Mouse (Mus musculus) forebrain, embryonic 11.5 days (tissue): ENCODE data around the gene Rpl39. TPM values are rescaled to one million over a fixed set of nuclear protein-coding genes. Genes with fewer than 3 reads are reported as not detected.

Experiments used
- ATAC-seq: fragments of 200-750 bp; cut with Nextera tagmentation; replicated peaks from 2 replicates; pipeline ENCODE4 v1.8.0; 2017; ENCODE audit warnings: moderate TSS enrichment; ENCODE audit not compliant: low FRiP score
- DNase-seq: peaks from one replicate; pipeline ENCODE4 v3.0.0-alpha.2; 2017; ENCODE audit warnings: low spot score
- H3K27ac ChIP-seq: fragments of 300-500 bp; sonication (generic); 2 replicates; pipeline ENCODE4 v1.5.1; 2014; ENCODE audit warnings: low read depth, low read length
- H3K27me3 ChIP-seq: fragments of 300-500 bp; sonication (generic); 2 replicates; pipeline ENCODE4 v1.6.1; 2014; ENCODE audit warnings: mild to moderate bottlenecking, low read length, mixed read lengths; ENCODE audit not compliant: control insufficient read depth, insufficient read depth
- H3K36me3 ChIP-seq: fragments of 300-500 bp; sonication (generic); 2 replicates; pipeline ENCODE4 v1.6.1; 2014; ENCODE audit warnings: mild to moderate bottlenecking, low read length, moderate library complexity, mixed read lengths; ENCODE audit not compliant: control insufficient read depth, insufficient read depth
- H3K4me1 ChIP-seq: fragments of 300-500 bp; sonication (generic); replicated peaks from 2 replicates; pipeline ENCODE4 v1.6.1; 2014; ENCODE audit warnings: low read length, mixed read lengths; ENCODE audit not compliant: control insufficient read depth, insufficient read depth
- H3K4me2 ChIP-seq: fragments of 300-500 bp; sonication (generic); 2 replicates; pipeline ENCODE4 v1.6.1; 2014; ENCODE audit warnings: low read depth, mild to moderate bottlenecking, low read length, moderate library complexity, mixed read lengths; ENCODE audit not compliant: severe bottlenecking
- H3K4me3 ChIP-seq: fragments of 300-500 bp; sonication (generic); 2 replicates; pipeline ENCODE4 v1.5.1; 2014; ENCODE audit warnings: low read depth, low read length
- H3K9ac ChIP-seq: fragments of 300-500 bp; sonication (generic); 2 replicates; pipeline ENCODE4 v1.6.1; 2014; ENCODE audit warnings: low read length
- H3K9me3 ChIP-seq: fragments of 300-500 bp; sonication (generic); 2 replicates; pipeline ENCODE4 v1.6.1; 2016; ENCODE audit warnings: low read length, mixed read lengths; ENCODE audit not compliant: control insufficient read depth
- WGBS: fragments of 180-500 bp; shearing (Covaris S2); extraction: QIAGEN DNeasy Blood & Tissue Kit; methylation state at CpG from one replicate; pipeline ENCODE4 v1.1.7; 2014; 5-methylcytosine and 5-hydroxymethylcytosine counted together
- polyA plus RNA-seq: library from polyadenylated mRNA; unstranded; fragments of >200 nt; fragmentation: Nextera tagmentation; extraction: Ambion mirVana; gene quantifications from 2 replicates; pipeline ENCODE4 v1.2.1, GENCODE M21; 2014

Gene Rpl39
- polyA plus RNA-seq, 1 experiment from 2014 or later, result 448 TPM

GRCm38 (mm10) chrX:37048066-37048889, 36.9 kb downstream of the Rpl39 start, which contains the start of gene Sowahd:
Gene Sowahd, plus strand, starts transcription at chrX:37048845.
- no peak within 1 kb of the TSS for H3K9ac ChIP-seq
- H3K4me2 ChIP-seq, result peak within 1 kb of the TSS; percentile 54
- WGBS, result 15% methylated on average over 38 of the region's 38 CpGs
- no peaks in the 10 kb centered on the region for H3K4me1 ChIP-seq
- ATAC-seq (no peak), DNase-seq (peak; percentile 52)
- no peak within 1 kb of the TSS for H3K27ac ChIP-seq
- H3K36me3 ChIP-seq, result no peaks in the 10 kb centered on the region
- H3K4me3 ChIP-seq, result peak within 1 kb of the TSS; percentile 27
- H3K27me3 ChIP-seq, result peaks cover 24% of the 10 kb centered on the region
- H3K9me3 ChIP-seq, result no peaks in the 10 kb centered on the region

GRCm38 (mm10) chrX:37042726-37043125, 42.5 kb downstream of the Rpl39 start:
- Histone ChIP-seq H3K27me3 (peaks cover 6% of the 10 kb centered on the region; the same call in 1 of the 2 replicates), H3K9ac (no peak overlapping the region), H3K36me3 (no peaks in the 10 kb centered on the region), H3K4me3 (no peak overlapping the region), H3K9me3 (no peaks in the 10 kb centered on the region), H3K27ac (no peak overlapping the region), H3K4me2 (no peak overlapping the region), H3K4me1 (no peaks in the 10 kb centered on the region)
- 22% methylated on average over 9 of the region's 9 CpGs for WGBS
- no peak for ATAC-seq
- peak; percentile 75 for DNase-seq

Other genes with a start within 250 kb of the Rpl39 start
- 119 and 121 TPM in 2 replicates for gene Ube2a, start 211.5 kb downstream of the Rpl39 start, polyA plus RNA-seq
- 35.5 and 36.2 TPM in 2 replicates for gene C330007P06Rik, start 211.3 kb downstream of the Rpl39 start, polyA plus RNA-seq
- 4.7 and 4.9 TPM in 2 replicates for gene Nkrf, start 182.5 kb downstream of the Rpl39 start, polyA plus RNA-seq
- gene Sept6, start 93.6 kb downstream of the Rpl39 start, polyA plus RNA-seq, result 42.9 and 43.6 TPM in 2 replicates
- not detected in 2 replicates for gene Sowahd, start 36.6 kb downstream of the Rpl39 start, polyA plus RNA-seq
- 25.6 and 25.8 TPM in 2 replicates for gene Upf3b, start 24.9 kb upstream of the Rpl39 start, polyA plus RNA-seq
- gene Nkap, start 41.4 kb upstream of the Rpl39 start, polyA plus RNA-seq, result 24.3 and 27.4 TPM in 2 replicates
- 0.11 TPM in 1 of 2 replicates, not detected in the other for gene Akap14, start 83.4 kb upstream of the Rpl39 start, polyA plus RNA-seq
- 366 and 371 TPM in 2 replicates for gene Ndufa1, start 105.8 kb upstream of the Rpl39 start, polyA plus RNA-seq
- 13.1 and 13.3 TPM in 2 replicates for gene Rnf113a1, start 105.8 kb upstream of the Rpl39 start, polyA plus RNA-seq
- not detected in 2 replicates for gene Gm9, start 125.6 kb upstream of the Rpl39 start, polyA plus RNA-seq
- gene Rhox1, start 136.9 kb upstream of the Rpl39 start, polyA plus RNA-seq, result not detected in 2 replicates
- 0.64 and 0.71 TPM in 2 replicates for gene Rhox2a, start 159.6 kb upstream of the Rpl39 start, polyA plus RNA-seq
- gene Rhox3a, start 164.5 kb upstream of the Rpl39 start, polyA plus RNA-seq, result not detected in 2 replicates
- 0.27 TPM in 1 of 2 replicates, not detected in the other for gene Rhox4a, start 179.9 kb upstream of the Rpl39 start, polyA plus RNA-seq